Mouse (Mus musculus) cerebellum, adult 2 months (tissue): ENCODE data around the gene Gdf15.

Experiments used
- CTCF ChIP-seq: fragments of 200-500 bp; IDR thresholded peaks from 2 replicates; pipeline ENCODE4 v1.5.1; 2011; ENCODE audit warnings: low read depth, mild to moderate bottlenecking, control low read depth, low read length, moderate library complexity, borderline replicate concordance; ENCODE audit not compliant: insufficient read depth
- POLR2A ChIP-seq: fragments of 200-500 bp; IDR thresholded peaks from 2 replicates; pipeline ENCODE4 v1.6.1; 2011; ENCODE audit warnings: low read length, control low read depth, borderline replicate concordance; ENCODE audit not compliant: insufficient read depth

- TF ChIP-seq POLR2A (no peak), CTCF (no peak)
Measured at GRCm38 (mm10) chr8:70665599-70665998, 33.3 kb upstream of the Gdf15 start.
